Comparison of ENCODE assay signal across 14 mouse cellular contexts in genomic region chr10:80693401-80694045, GRCm38 (mm10). TPM values are rescaled to one million over a fixed set of nuclear protein-coding genes. Genes with fewer than 3 reads are reported as not detected.
DNase-seq lines count a peak whose midpoint lies in the region; ATAC-seq and TF ChIP-seq lines count a peak whose summit lies in the region.
"Had no signal": no experiment of that assay in that cellular context is flagged by ENCODE, and none has a peak within 500 bp of the region (broad histone marks: within the 10 kb centered on the region; RNA-seq: fewer than 3 reads in every experiment).

No protein-coding gene starts in this region.

- H3K4me1 ChIP-seq in forebrain, embryonic 13.5 days = peaks cover 9% of the 10 kb centered on the region; the same call in 1 of the 2 replicates
- H3K4me1 ChIP-seq in forebrain, embryonic 10.5 days = peaks cover 21% of the 10 kb centered on the region
- H3K4me1 ChIP-seq in kidney, postnatal 0 days (replicated peaks; ENCODE audit: insufficient read depth, low read length) = peaks cover 22% of the 10 kb centered on the region; the same call in 1 of the 2 replicates

- H3K36me3 ChIP-seq in forebrain, embryonic 13.5 days (ENCODE audit: poor library complexity, severe bottlenecking) = peaks cover 54% of the 10 kb centered on the region
- peaks cover 56% of the 10 kb centered on the region for H3K36me3 ChIP-seq in forebrain, embryonic 10.5 days (replicated peaks)
- H3K36me3 ChIP-seq in kidney, postnatal 0 days (ENCODE audit: insufficient read depth, low read length) = peaks cover 23% of the 10 kb centered on the region

- DNase-seq in forebrain, embryonic 10.5 days (ENCODE audit: extremely low spot score, low spot score) = no peak
- DNase-seq in kidney, postnatal 0 days (ENCODE audit: low spot score) = no peak
- no peak for DNase-seq in kidney, postnatal 10 days
- DNase-seq in thymus, postnatal 4 days = peak; percentile 47
- DNase-seq in thymus, adult 18-20 months = no peak
- no peak for DNase-seq in frontal cortex, adult 2 months (ENCODE audit: extremely low spot score in 1 of 2, low spot score in 1 of 2)
- DNase-seq in adrenal gland, postnatal 4 days (ENCODE audit: low spot score in 2 of 2) = no peak
- DNase-seq: adrenal gland, adult 8-10 months; cerebellum, adult 18-20 months; left cerebral cortex, postnatal 4 days; lung, postnatal 10 days had no signal

- WGBS in forebrain, embryonic 13.5 days = 92% methylated on average over 12 of the region's 12 CpGs
- WGBS in forebrain, embryonic 10.5 days = 92% methylated on average over 12 of the region's 12 CpGs
- WGBS in kidney, postnatal 0 days = 69% methylated on average over 12 of the region's 12 CpGs

- no peak overlapping the region for H3K4me2 ChIP-seq in forebrain, embryonic 13.5 days
- H3K4me2 ChIP-seq in kidney, postnatal 0 days (ENCODE audit: low read length) = no peak overlapping the region

- H3K9me3 ChIP-seq in forebrain, embryonic 13.5 days (replicated peaks) = no peaks in the 10 kb centered on the region
- no peaks in the 10 kb centered on the region for H3K9me3 ChIP-seq in forebrain, embryonic 10.5 days
- no peaks in the 10 kb centered on the region for H3K9me3 ChIP-seq in kidney, postnatal 0 days (replicated peaks; ENCODE audit: low read length)

- no peaks in the 10 kb centered on the region for H3K27me3 ChIP-seq in forebrain, embryonic 13.5 days
- H3K27me3 ChIP-seq in forebrain, embryonic 10.5 days (ENCODE audit: poor library complexity, severe bottlenecking) = no peaks in the 10 kb centered on the region
- H3K27me3 ChIP-seq in kidney, postnatal 0 days (ENCODE audit: insufficient read depth, low read length) = no peaks in the 10 kb centered on the region

- no peak overlapping the region for H3K4me3 ChIP-seq in forebrain, embryonic 13.5 days
- H3K4me3 ChIP-seq in forebrain, embryonic 10.5 days = no peak overlapping the region
- no peak overlapping the region for H3K4me3 ChIP-seq in kidney, postnatal 0 days (replicated peaks; ENCODE audit: low read depth, low read length)

- TF ChIP-seq CTCF in kidney, postnatal 0 days (IDR thresholded peaks at IDR 0.05; ENCODE audit: low read depth) = no peak

- H3K27ac ChIP-seq in forebrain, embryonic 13.5 days = no peak overlapping the region
- H3K27ac ChIP-seq in forebrain, embryonic 10.5 days = no peak overlapping the region
- 0 out of 2 replicates have a peak overlapping the region, but pooled peaks have one; percentile 13 for H3K27ac ChIP-seq in kidney, postnatal 0 days

- peak overlapping the region; percentile 12; the same call in 1 of the 2 replicates for H3K9ac ChIP-seq in forebrain, embryonic 13.5 days
- H3K9ac ChIP-seq in kidney, postnatal 0 days (ENCODE audit: low read depth, low read length) = peak overlapping the region; percentile 23; the same call in 1 of the 2 replicates

- ATAC-seq in forebrain, embryonic 13.5 days = no peak
- no peak; the same call in 1 of the 2 replicates for ATAC-seq in kidney, postnatal 0 days (replicated peaks; ENCODE audit: low FRiP score, low read depth)
- ATAC-seq: forebrain, embryonic 14.5 days; hindbrain, embryonic 16.5 days had no signal

RNA-seq across cellular contexts. Expression of gene Mob3a, which starts 8.3 kb away (rescaled TPM):
- 47.9 and 51.6 TPM in 2 replicates for polyA plus RNA-seq in forebrain, embryonic 13.5 days (2015; fragmentation: Nextera tagmentation; extraction: Ambion mirVana)
- polyA plus RNA-seq in forebrain, embryonic 10.5 days (2016; fragmentation: Nextera tagmentation; extraction: Ambion mirVana) = 53.9 and 54.7 TPM in 2 replicates
- 22.3 and 26.7 TPM in 2 replicates for polyA plus RNA-seq in kidney, postnatal 0 days (2015; fragmentation: Nextera tagmentation; extraction: Ambion mirVana)
- polyA plus RNA-seq in frontal cortex, adult 2 months (2012; rRNA removed) = 9.1 and 10.6 TPM in 2 replicates
- 10 to 100 TPM; 16.5 to 16.6 TPM for total RNA-seq in adrenal gland, postnatal 4 days (2021)

RNA-seq across cellular contexts. Expression of gene Izumo4, which starts 8.5 kb away (rescaled TPM):
- polyA plus RNA-seq in forebrain, embryonic 13.5 days (2015; fragmentation: Nextera tagmentation; extraction: Ambion mirVana) = 24.5 and 26.3 TPM in 2 replicates
- polyA plus RNA-seq in forebrain, embryonic 10.5 days (2016; fragmentation: Nextera tagmentation; extraction: Ambion mirVana) = 7.7 and 10.9 TPM in 2 replicates
- polyA plus RNA-seq in kidney, postnatal 0 days (2015; fragmentation: Nextera tagmentation; extraction: Ambion mirVana) = 22.4 and 24.5 TPM in 2 replicates
- 99.6 and 108 TPM in 2 replicates for polyA plus RNA-seq in frontal cortex, adult 2 months (2012; rRNA removed)
- 10 to 100 TPM; 18.3 to 24.9 TPM for total RNA-seq in adrenal gland, postnatal 4 days (2021)

RNA-seq across cellular contexts. Expression of gene Mknk2, which starts 15.6 kb away (rescaled TPM):
- polyA plus RNA-seq in forebrain, embryonic 13.5 days (2015; fragmentation: Nextera tagmentation; extraction: Ambion mirVana) = 52.3 and 55.1 TPM in 2 replicates
- 91.0 and 100 TPM in 2 replicates for polyA plus RNA-seq in forebrain, embryonic 10.5 days (2016; fragmentation: Nextera tagmentation; extraction: Ambion mirVana)
- 75.8 and 85.5 TPM in 2 replicates for polyA plus RNA-seq in kidney, postnatal 0 days (2015; fragmentation: Nextera tagmentation; extraction: Ambion mirVana)
- 43.8 and 51.6 TPM in 2 replicates for polyA plus RNA-seq in frontal cortex, adult 2 months (2012; rRNA removed)
- total RNA-seq in adrenal gland, postnatal 4 days (2021) = 100 to 1,000 TPM; 126 to 134 TPM

RNA-seq across cellular contexts. Expression of gene Btbd2, which starts 36.7 kb away (rescaled TPM):
- 59.2 and 61.2 TPM in 2 replicates for polyA plus RNA-seq in forebrain, embryonic 13.5 days (2015; fragmentation: Nextera tagmentation; extraction: Ambion mirVana)
- polyA plus RNA-seq in forebrain, embryonic 10.5 days (2016; fragmentation: Nextera tagmentation; extraction: Ambion mirVana) = 71.6 and 78.1 TPM in 2 replicates
- 62.7 and 64.5 TPM in 2 replicates for polyA plus RNA-seq in kidney, postnatal 0 days (2015; fragmentation: Nextera tagmentation; extraction: Ambion mirVana)
- 108 and 109 TPM in 2 replicates for polyA plus RNA-seq in frontal cortex, adult 2 months (2012; rRNA removed)
- total RNA-seq in adrenal gland, postnatal 4 days (2021) = 10 to 100 TPM; 72.0 to 76.3 TPM

RNA-seq across cellular contexts. Expression of gene Ap3d1, which starts 48.5 kb away (rescaled TPM):
- polyA plus RNA-seq in forebrain, embryonic 13.5 days (2015; fragmentation: Nextera tagmentation; extraction: Ambion mirVana) = 80.2 and 82.9 TPM in 2 replicates
- polyA plus RNA-seq in forebrain, embryonic 10.5 days (2016; fragmentation: Nextera tagmentation; extraction: Ambion mirVana) = 58.2 and 58.7 TPM in 2 replicates
- 54.2 and 58.3 TPM in 2 replicates for polyA plus RNA-seq in kidney, postnatal 0 days (2015; fragmentation: Nextera tagmentation; extraction: Ambion mirVana)
- 161 and 170 TPM in 2 replicates for polyA plus RNA-seq in frontal cortex, adult 2 months (2012; rRNA removed)
- total RNA-seq in adrenal gland, postnatal 4 days (2021) = 100 to 1,000 TPM in 1 of 2 experiments, 10 to 100 TPM in 1; 98.9 to 114 TPM
